Mouse (Mus musculus) lung, adult 2 months (tissue): ENCODE measurements around the gene Tbx3.

ENCODE experiments used
- CTCF ChIP-seq: fragments of 200-500 bp; IDR thresholded peaks from 2 replicates; pipeline ENCODE4 v1.5.1; 2011; ENCODE audit warnings: mild to moderate bottlenecking, low read length, control low read depth; ENCODE audit not compliant: insufficient read depth
- POLR2A ChIP-seq: fragments of 200-500 bp; IDR thresholded peaks from 2 replicates; pipeline ENCODE4 v1.6.1; 2011; ENCODE audit warnings: low read depth, mild to moderate bottlenecking, control low read depth, low read length, borderline replicate concordance; ENCODE audit errors: extremely low read depth

DNA sequence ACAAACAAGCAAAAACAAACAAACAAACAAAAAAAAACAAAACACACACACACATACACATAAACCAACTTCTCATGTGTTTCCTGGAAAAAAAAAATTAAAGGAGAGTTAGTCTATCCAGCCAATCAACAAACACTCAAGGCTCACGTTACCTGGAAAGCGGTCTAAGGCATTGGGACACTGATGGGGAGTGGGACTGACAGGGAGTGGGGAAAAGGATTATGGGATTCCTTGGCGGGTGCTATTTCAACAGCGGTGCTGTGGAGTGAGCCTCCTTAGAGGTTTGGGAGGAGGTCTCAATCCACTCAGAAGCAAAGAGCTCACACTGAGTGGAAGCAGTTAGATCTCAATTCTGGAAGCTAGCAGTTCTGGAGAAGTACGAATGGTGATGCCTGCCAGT is 12.1 kb upstream of the Tbx3 start:
- TF ChIP-seq CTCF, result no peak
- TF ChIP-seq POLR2A, result no peak
